ENCODE assay signal across 23 mouse cellular contexts in genomic region chr2:59785597-59785996, GRCm38 (mm10).
DNase-seq lines count a peak whose midpoint lies in the region; ATAC-seq and TF ChIP-seq lines count a peak whose summit lies in the region.
"Had no signal": no experiment of that assay in that cellular context is flagged by ENCODE, and none has a peak within 500 bp of the region (broad histone marks: within the 10 kb centered on the region; RNA-seq: fewer than 3 reads in every experiment).

No protein-coding gene starts in this region.

- H3K27ac ChIP-seq in hindbrain, embryonic 10.5 days = peak overlapping the region; percentile 23; the same call in 1 of the 2 replicates
- no peak overlapping the region for H3K27ac ChIP-seq in hindbrain, embryonic 11.5 days (ENCODE audit: low read depth, low read length)
- peak overlapping the region; percentile 88 for H3K27ac ChIP-seq in kidney, postnatal 0 days
- 0 out of 2 replicates have a peak overlapping the region, but pooled peaks have one; percentile 48 for H3K27ac ChIP-seq in embryonic facial prominence, embryonic 15.5 days (replicated peaks)
- H3K27ac ChIP-seq in limb, embryonic 11.5 days (replicated peaks; ENCODE audit: low read depth, low read length) = no peak overlapping the region
- H3K27ac ChIP-seq: forebrain, embryonic 15.5 days; left cerebral cortex, adult 2 months had no signal

- WGBS in hindbrain, embryonic 10.5 days = 88% methylated on average over 13 of the region's 13 CpGs
- 86% methylated on average over 13 of the region's 13 CpGs for WGBS in hindbrain, embryonic 11.5 days
- 33% methylated on average over 13 of the region's 13 CpGs for WGBS in kidney, postnatal 0 days
- 59% methylated on average over 13 of the region's 13 CpGs for WGBS in embryonic facial prominence, embryonic 15.5 days
- WGBS in limb, embryonic 11.5 days = 48% methylated on average over 13 of the region's 13 CpGs

- H3K36me3 ChIP-seq in hindbrain, embryonic 10.5 days = peaks cover 8% of the 10 kb centered on the region; the same call in 1 of the 2 replicates
- H3K36me3 ChIP-seq in hindbrain, embryonic 11.5 days (ENCODE audit: control insufficient read depth, insufficient read depth, low read length) = no peaks in the 10 kb centered on the region
- 0 out of 2 replicates have a peak, but pooled peaks cover 17% of the 10 kb centered on the region for H3K36me3 ChIP-seq in kidney, postnatal 0 days (ENCODE audit: insufficient read depth, low read length)
- H3K36me3 ChIP-seq in embryonic facial prominence, embryonic 15.5 days = peaks cover 13% of the 10 kb centered on the region; the same call in 1 of the 2 replicates
- no peaks in the 10 kb centered on the region; the same call in 1 of the 2 replicates for H3K36me3 ChIP-seq in limb, embryonic 11.5 days (ENCODE audit: control insufficient read depth, insufficient read depth, low read length)
- H3K36me3 ChIP-seq: forebrain, embryonic 15.5 days had no signal

- peaks cover 17% of the 10 kb centered on the region for H3K4me1 ChIP-seq in hindbrain, embryonic 10.5 days (replicated peaks)
- no peaks in the 10 kb centered on the region for H3K4me1 ChIP-seq in hindbrain, embryonic 11.5 days (replicated peaks; ENCODE audit: control insufficient read depth, insufficient read depth, low read length)
- peaks cover 21% of the 10 kb centered on the region for H3K4me1 ChIP-seq in kidney, postnatal 0 days (replicated peaks; ENCODE audit: insufficient read depth, low read length)
- peaks cover 43% of the 10 kb centered on the region for H3K4me1 ChIP-seq in embryonic facial prominence, embryonic 15.5 days
- peaks cover 8% of the 10 kb centered on the region; the same call in 1 of the 2 replicates for H3K4me1 ChIP-seq in limb, embryonic 11.5 days (ENCODE audit: control insufficient read depth, insufficient read depth, low read length)

- H3K4me3 ChIP-seq in hindbrain, embryonic 10.5 days = no peak overlapping the region
- H3K4me3 ChIP-seq in hindbrain, embryonic 11.5 days (ENCODE audit: low read depth, low read length) = no peak overlapping the region
- H3K4me3 ChIP-seq in kidney, postnatal 0 days (replicated peaks; ENCODE audit: low read depth, low read length) = no peak overlapping the region
- H3K4me3 ChIP-seq in embryonic facial prominence, embryonic 15.5 days (replicated peaks) = no peak overlapping the region
- no peak overlapping the region for H3K4me3 ChIP-seq in limb, embryonic 11.5 days (ENCODE audit: low read depth, low read length)
- H3K4me3 ChIP-seq: forebrain, embryonic 15.5 days; left cerebral cortex, adult 2 months; megakaryocyte, embryonic 14.5 days had no signal

- no peak overlapping the region for H3K4me2 ChIP-seq in hindbrain, embryonic 11.5 days (replicated peaks; ENCODE audit: low read depth, low read length)
- H3K4me2 ChIP-seq in kidney, postnatal 0 days (ENCODE audit: low read length) = peak overlapping the region; percentile 28; the same call in 1 of the 2 replicates
- no peak overlapping the region for H3K4me2 ChIP-seq in embryonic facial prominence, embryonic 15.5 days (replicated peaks)
- no peak overlapping the region for H3K4me2 ChIP-seq in limb, embryonic 11.5 days (ENCODE audit: low read depth, severe bottlenecking)
- H3K4me2 ChIP-seq: forebrain, embryonic 15.5 days; heart, embryonic 11.5 days; liver, embryonic 11.5 days had no signal

- no peaks in the 10 kb centered on the region for H3K9me3 ChIP-seq in hindbrain, embryonic 10.5 days
- no peaks in the 10 kb centered on the region for H3K9me3 ChIP-seq in hindbrain, embryonic 11.5 days (ENCODE audit: control insufficient read depth, low read length)
- no peaks in the 10 kb centered on the region for H3K9me3 ChIP-seq in kidney, postnatal 0 days (replicated peaks; ENCODE audit: low read length)
- H3K9me3 ChIP-seq in embryonic facial prominence, embryonic 15.5 days (replicated peaks) = no peaks in the 10 kb centered on the region
- no peaks in the 10 kb centered on the region for H3K9me3 ChIP-seq in limb, embryonic 11.5 days (ENCODE audit: control insufficient read depth, low read length)
- H3K9me3 ChIP-seq: forebrain, embryonic 15.5 days; megakaryocyte, embryonic 14.5 days had no signal

- H3K9ac ChIP-seq in hindbrain, embryonic 11.5 days (ENCODE audit: low read depth, low read length) = no peak overlapping the region
- H3K9ac ChIP-seq in kidney, postnatal 0 days (ENCODE audit: low read depth, low read length) = no peak overlapping the region
- no peak overlapping the region for H3K9ac ChIP-seq in embryonic facial prominence, embryonic 15.5 days
- H3K9ac ChIP-seq in limb, embryonic 11.5 days (ENCODE audit: low read length) = no peak overlapping the region
- H3K9ac ChIP-seq: forebrain, embryonic 15.5 days; liver, postnatal 0 days had no signal

- no peaks in the 10 kb centered on the region for H3K27me3 ChIP-seq in hindbrain, embryonic 10.5 days (ENCODE audit: insufficient read depth, poor library complexity, severe bottlenecking)
- no peaks in the 10 kb centered on the region for H3K27me3 ChIP-seq in hindbrain, embryonic 11.5 days (ENCODE audit: control insufficient read depth, insufficient read depth, low read length)
- no peaks in the 10 kb centered on the region for H3K27me3 ChIP-seq in kidney, postnatal 0 days (ENCODE audit: insufficient read depth, low read length)
- H3K27me3 ChIP-seq in embryonic facial prominence, embryonic 15.5 days = no peaks in the 10 kb centered on the region
- no peaks in the 10 kb centered on the region for H3K27me3 ChIP-seq in limb, embryonic 11.5 days (ENCODE audit: control insufficient read depth, insufficient read depth, low read length)
- H3K27me3 ChIP-seq: forebrain, embryonic 15.5 days had no signal

- DNase-seq in hindbrain, embryonic 10.5 days (ENCODE audit: low spot score) = no peak
- no peak for DNase-seq in hindbrain, embryonic 11.5 days (ENCODE audit: low spot score)
- peak; percentile 81 for DNase-seq in kidney, postnatal 0 days (ENCODE audit: low spot score)
- no peak for DNase-seq in kidney, adult 11 months
- DNase-seq in limb, embryonic 11.5 days (ENCODE audit: low spot score) = no peak
- DNase-seq in frontal cortex, postnatal 36 days (ENCODE audit: low spot score in 2 of 2) = no peak
- no peak for DNase-seq in cerebellum, postnatal 10 days
- DNase-seq: adrenal gland, postnatal 14 days; cerebellum, adult 2 months; cerebellum, postnatal 36 days; embryo, embryonic 11 days; gastrocnemius, postnatal 10 days; layer of hippocampus, adult 9-11 months; liver, postnatal 0 days; midbrain, embryonic 14.5 days; thymus, adult 18-20 months; thymus, postnatal 4 days had no signal

- no peak for ATAC-seq in hindbrain, embryonic 11.5 days (ENCODE audit: low FRiP score)
- ATAC-seq in kidney, postnatal 0 days (replicated peaks; ENCODE audit: low FRiP score, low read depth) = no peak; the same call in 1 of the 2 replicates
- ATAC-seq in embryonic facial prominence, embryonic 15.5 days (ENCODE audit: insufficient number of reproducible peaks, low FRiP score, low TSS enrichment, low read depth) = no peak
- ATAC-seq in limb, embryonic 11.5 days (ENCODE audit: insufficient number of reproducible peaks, low FRiP score, low TSS enrichment, low read depth) = peak; percentile 29; the same call in 1 of the 2 replicates
- ATAC-seq: forebrain, embryonic 15.5 days; liver, postnatal 0 days had no signal

- no peak for TF ChIP-seq CTCF in kidney, postnatal 0 days (IDR thresholded peaks at IDR 0.05; ENCODE audit: low read depth)

Comparison
In these comparisons a context has a peak if more than half of its experiments do, and no peak if none do; other contexts are left out.
1. H3K27ac ChIP-seq: peak in hindbrain, embryonic 10.5 days (single experiment), kidney, postnatal 0 days (single experiment) and embryonic facial prominence, embryonic 15.5 days (single experiment); none in hindbrain, embryonic 11.5 days (single experiment) and limb, embryonic 11.5 days (single experiment).